Mouse (Mus musculus) right cerebral cortex, adult 18-20 months (tissue): ENCODE measurements at regions not wholly inside any gene's neighbourhood (a gene's known extent, or its start where the extent isn't known, plus 50 kb on each side); places are given as distances from the start of the nearest gene placed in this dataset.
"Not testable (repeated sequence)": the region's sequence is repeated elsewhere in the genome, so short reads cannot be mapped to it uniquely, and the experiment has no call there.

ENCODE experiments used
- DNase-seq: peaks from one replicate; pipeline ENCODE4 v3.0.0; 2022; ENCODE audit warnings: mixed read lengths

GRCm38 (mm10) chr13:60478301-60478700 is 123.4 kb upstream of the Dapk1 start:
- no peak for DNase-seq

- peak; percentile 72 for DNase-seq
Measured at GRCm38 (mm10) chr13:60479043-60479861, 122.5 kb upstream of the Dapk1 start.

- DNase-seq, result no peak
Measured at GRCm38 (mm10) chr13:60479862-60480730, 121.7 kb upstream of the Dapk1 start.

GRCm38 (mm10) chr13:60480731-60481431 is 120.9 kb upstream of the Dapk1 start:
- no peak for DNase-seq

GRCm38 (mm10) chr13:60481451-60481850 is 120.3 kb upstream of the Dapk1 start:
- not testable (repeated sequence) for DNase-seq

- no peak for DNase-seq
Measured at GRCm38 (mm10) chr13:60481946-60482345, 119.8 kb upstream of the Dapk1 start.

- DNase-seq, result no peak
Measured at GRCm38 (mm10) chr13:60486105-60486504, 115.6 kb upstream of the Dapk1 start.

- no peak for DNase-seq
Measured at GRCm38 (mm10) chr13:60486871-60487270, 114.9 kb upstream of the Dapk1 start.

GRCm38 (mm10) chr13:60488131-60488883 is 113.4 kb upstream of the Dapk1 start:
- DNase-seq, result peak; percentile 75

- DNase-seq, result no peak
Measured at GRCm38 (mm10) chr13:60488884-60489265, 112.9 kb upstream of the Dapk1 start.

- no peak for DNase-seq
Measured at GRCm38 (mm10) chr13:60491948-60492464, 109.7 kb upstream of the Dapk1 start.

GRCm38 (mm10) chr13:60493836-60494235 is 107.9 kb upstream of the Dapk1 start:
- DNase-seq, result no peak

- DNase-seq, result no peak
Measured at GRCm38 (mm10) chr13:60497714-60498400, 103.9 kb upstream of the Dapk1 start.

GRCm38 (mm10) chr13:60504196-60504595 is 97.6 kb upstream of the Dapk1 start:
- DNase-seq, result no peak

GRCm38 (mm10) chr13:60507611-60508010 is 94.1 kb upstream of the Dapk1 start:
- no peak for DNase-seq

- no peak for DNase-seq
Measured at GRCm38 (mm10) chr13:60508054-60508453, 93.7 kb upstream of the Dapk1 start.

- no peak for DNase-seq
Measured at GRCm38 (mm10) chr13:60508856-60509255, 92.9 kb upstream of the Dapk1 start.

GRCm38 (mm10) chr13:60511101-60511500 is 90.6 kb upstream of the Dapk1 start:
- no peak for DNase-seq

- peak; percentile 23 for DNase-seq
Measured at GRCm38 (mm10) chr13:60511628-60512027, 90.1 kb upstream of the Dapk1 start.

- DNase-seq, result peak; percentile 48
Measured at GRCm38 (mm10) chr13:60513756-60514155, 88.0 kb upstream of the Dapk1 start.

GRCm38 (mm10) chr13:60514806-60515205 is 86.9 kb upstream of the Dapk1 start:
- no peak for DNase-seq

GRCm38 (mm10) chr13:60518010-60518409 is 83.7 kb upstream of the Dapk1 start:
- DNase-seq, result no peak
